Mouse (Mus musculus) thymus, adult 2 months (tissue): Measurements from ENCODE around the gene 1700092M07Rik.

Experiments used
- CTCF ChIP-seq: fragments of 200-500 bp; IDR thresholded peaks from 2 replicates; pipeline ENCODE4 v1.5.1; 2012; ENCODE audit warnings: mild to moderate bottlenecking, control low read depth, low read length, moderate library complexity, borderline replicate concordance; ENCODE audit not compliant: control insufficient read depth, poor library complexity, insufficient read depth; ENCODE audit errors: extremely low read depth
- POLR2A ChIP-seq: fragments of 200-500 bp; IDR thresholded peaks from 2 replicates; pipeline ENCODE4 v1.6.1; 2012; ENCODE audit warnings: mild to moderate bottlenecking, low read length, control low read depth, moderate library complexity; ENCODE audit not compliant: control insufficient read depth, poor library complexity, insufficient read depth; ENCODE audit errors: extremely low read depth

GRCm38 (mm10) chr19:8758899-8759298 is 18.4 kb downstream of the 1700092M07Rik start:
- no peak for TF ChIP-seq CTCF
- no peak for TF ChIP-seq POLR2A
